Mouse (Mus musculus) gonadal fat pad, adult 2 months (tissue): Measurements from ENCODE around the gene Cd200r3. TPM values are rescaled to one million over a fixed set of nuclear protein-coding genes. Genes with fewer than 3 reads are reported as not detected.

ENCODE experiments used
- DNase-seq: peaks from one replicate; pipeline ENCODE4 v3.0.0-alpha.2; 2012; ENCODE audit warnings: low read depth
- polyA plus RNA-seq: library from polyadenylated mRNA; depleted of rRNA; stranded (reverse); fragments of >200 nt; gene quantifications from 2 replicates; pipeline ENCODE4 v1.2.3, GENCODE M21; 2012; rRNA removed

Gene Cd200r3
- polyA plus RNA-seq, 1 experiment, result not detected

DNA sequence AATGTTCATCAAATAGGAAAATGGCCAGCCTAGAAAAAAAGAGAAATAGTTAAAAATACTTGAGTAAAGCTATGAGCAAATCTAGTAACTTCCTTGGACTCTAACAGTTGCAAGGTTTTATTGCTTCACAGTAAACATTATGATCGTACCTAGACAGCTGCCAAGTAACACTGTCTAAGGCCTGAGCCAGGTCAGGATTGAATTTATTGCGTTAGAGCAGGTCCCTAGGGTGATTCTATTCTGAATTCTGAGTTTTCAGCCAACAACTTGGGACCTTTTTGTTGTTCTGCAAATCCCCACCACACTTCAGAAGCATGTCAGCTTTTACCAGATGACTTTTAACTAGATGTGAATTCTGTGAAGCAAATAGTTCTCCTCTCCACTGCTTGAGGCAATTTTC, 87.3 kb downstream of the Cd200r3 start:
- DNase-seq, result peak; percentile 68

Other genes with a start within 250 kb of the Cd200r3 start
- 4.0 and 4.2 TPM in 2 replicates for gene Nepro, start 219.4 kb upstream of the Cd200r3 start, polyA plus RNA-seq
- 5.8 and 7.1 TPM in 2 replicates for gene Gtpbp8, start 197.3 kb upstream of the Cd200r3 start, polyA plus RNA-seq
- gene Cd200r1, start 177.9 kb upstream of the Cd200r3 start, polyA plus RNA-seq, result 1.7 and 1.8 TPM in 2 replicates
- 0.27 and 0.30 TPM in 2 replicates for gene Cd200r4, start 131.9 kb upstream of the Cd200r3 start, polyA plus RNA-seq
- gene Cd200r2, start 76.6 kb upstream of the Cd200r3 start, polyA plus RNA-seq, result not detected in 2 replicates
- gene Ccdc80, start 149.7 kb downstream of the Cd200r3 start, polyA plus RNA-seq, result 176 and 185 TPM in 2 replicates
- 18.8 and 23.1 TPM in 2 replicates for gene Slc35a5, start 215.0 kb downstream of the Cd200r3 start, polyA plus RNA-seq
- 18.3 and 19.4 TPM in 2 replicates for gene Atg3, start 215.1 kb downstream of the Cd200r3 start, polyA plus RNA-seq